Mouse (Mus musculus): Measurements from ENCODE around the gene Adprhl1. TPM values are rescaled to one million over a fixed set of nuclear protein-coding genes. Genes with fewer than 3 reads are reported as not detected.

Adprhl1 gene
- 1 to 10 TPM in 1 of 26 experiments, under 1 TPM in 10, not detected in 15; 0.12 to 1.0 (median 0.63) TPM for total RNA-seq (2018; cell fraction: chromatin; rRNA removed)
- total RNA-seq (2018; cell fraction: cytosol; rRNA removed) = under 1 TPM in 15 of 26 experiments, not detected in 11; under 0.01 to 0.10 (median 0.06) TPM
- under 1 TPM in 11 of 26 experiments, not detected in 15; 0.11 to 0.76 (median 0.30) TPM for total RNA-seq (2018; cell fraction: nucleus; rRNA removed)
- 0.04 TPM in 1 of 3 replicates, not detected in the others for polyA plus RNA-seq (2018)

DNA sequence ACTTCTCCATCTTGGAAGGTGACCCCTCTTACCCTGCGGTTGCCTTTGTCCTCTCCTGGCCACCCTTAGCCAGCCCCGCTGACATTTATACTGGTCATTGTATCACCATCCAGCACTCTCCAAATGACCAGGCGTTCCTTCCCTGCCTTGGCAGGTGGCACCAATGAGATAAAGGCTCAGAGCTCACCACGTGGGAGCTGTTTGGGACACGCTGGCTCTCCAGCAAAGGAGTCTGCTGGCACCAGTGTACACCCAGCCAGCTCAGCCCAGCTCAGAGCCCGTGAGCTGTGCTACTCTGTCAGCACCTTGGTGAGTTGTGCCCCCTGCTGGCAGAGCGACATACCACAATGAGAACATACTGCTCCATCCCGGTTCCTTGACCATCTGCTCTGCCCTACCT, at the start of gene Adprhl1:
TSS of gene Adprhl1 (minus strand) at position 144 of the 400 bp plus-strand sequence.
- Histone ChIP-seq H3K27ac (no peak within 1 kb of the TSS), H3K36me3 (ENCODE audit: inconsistent target) (peaks cover 28% of the 10 kb centered on the region; the same call in 1 of the 2 replicates), H3K4me3 (ENCODE audit: inconsistent target) (no peak within 1 kb of the TSS), H3K79me2 (ENCODE audit: inconsistent target) (no peaks in the 10 kb centered on the region)
- WGBS (ENCODE audit: missing documents) = 37% methylated on average over 8 of the region's 8 CpGs

DNA sequence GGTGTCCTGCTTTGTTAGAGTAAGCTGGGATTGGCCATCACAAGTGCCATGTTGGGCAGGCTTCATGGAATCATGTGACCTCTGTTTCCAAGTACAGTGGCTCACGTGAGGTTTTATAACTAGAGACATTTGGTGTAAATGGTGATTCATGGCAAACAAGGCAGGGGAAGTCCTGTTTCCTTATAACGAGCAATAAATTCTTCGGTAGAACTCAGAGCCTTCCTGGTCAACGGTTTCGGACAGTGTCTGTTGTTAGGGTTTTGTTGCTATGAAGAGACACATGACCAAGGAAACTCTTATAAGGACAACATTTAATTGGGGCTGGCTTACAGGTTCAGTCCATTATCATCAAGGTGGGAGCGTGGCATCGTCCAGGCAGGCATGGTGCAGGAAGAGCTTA, 47.1 kb upstream of the Adprhl1 start:
- Histone ChIP-seq H3K27ac (no peak overlapping the region), H3K4me3 (ENCODE audit: inconsistent target) (no peak overlapping the region), H3K79me2 (ENCODE audit: inconsistent target) (no peaks in the 10 kb centered on the region), H3K36me3 (ENCODE audit: inconsistent target) (peaks cover 32% of the 10 kb centered on the region)
- WGBS (ENCODE audit: missing documents) = 90% methylated on average over 7 of the region's 7 CpGs

DNA sequence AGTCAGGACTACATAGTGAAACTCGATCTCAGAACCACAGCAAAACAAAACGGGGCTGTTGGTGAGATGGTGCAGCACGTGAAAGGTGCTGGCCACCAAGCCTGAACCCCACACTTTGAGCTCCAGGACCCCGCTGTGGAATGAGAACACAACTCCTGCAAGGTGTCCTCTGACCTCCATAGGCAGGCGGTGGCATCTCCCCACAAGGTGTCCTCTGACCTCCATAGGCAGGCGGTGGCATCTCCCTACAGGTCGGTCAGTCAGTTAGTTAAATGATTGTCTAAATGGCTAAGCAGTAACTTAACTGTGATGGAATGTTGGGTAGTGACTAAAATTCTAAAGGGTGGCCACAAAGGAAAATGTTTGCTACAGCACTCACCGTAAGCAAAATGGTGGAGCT, 45.6 kb upstream of the Adprhl1 start:
- H3K79me2 ChIP-seq (ENCODE audit: inconsistent target) = no peaks in the 10 kb centered on the region
- peaks cover 40% of the 10 kb centered on the region for H3K36me3 ChIP-seq (ENCODE audit: inconsistent target)
- 98% methylated on average over 8 of the region's 8 CpGs for WGBS (ENCODE audit: missing documents)
- H3K27ac ChIP-seq = no peak overlapping the region
- no peak overlapping the region for H3K4me3 ChIP-seq (ENCODE audit: inconsistent target)

DNA sequence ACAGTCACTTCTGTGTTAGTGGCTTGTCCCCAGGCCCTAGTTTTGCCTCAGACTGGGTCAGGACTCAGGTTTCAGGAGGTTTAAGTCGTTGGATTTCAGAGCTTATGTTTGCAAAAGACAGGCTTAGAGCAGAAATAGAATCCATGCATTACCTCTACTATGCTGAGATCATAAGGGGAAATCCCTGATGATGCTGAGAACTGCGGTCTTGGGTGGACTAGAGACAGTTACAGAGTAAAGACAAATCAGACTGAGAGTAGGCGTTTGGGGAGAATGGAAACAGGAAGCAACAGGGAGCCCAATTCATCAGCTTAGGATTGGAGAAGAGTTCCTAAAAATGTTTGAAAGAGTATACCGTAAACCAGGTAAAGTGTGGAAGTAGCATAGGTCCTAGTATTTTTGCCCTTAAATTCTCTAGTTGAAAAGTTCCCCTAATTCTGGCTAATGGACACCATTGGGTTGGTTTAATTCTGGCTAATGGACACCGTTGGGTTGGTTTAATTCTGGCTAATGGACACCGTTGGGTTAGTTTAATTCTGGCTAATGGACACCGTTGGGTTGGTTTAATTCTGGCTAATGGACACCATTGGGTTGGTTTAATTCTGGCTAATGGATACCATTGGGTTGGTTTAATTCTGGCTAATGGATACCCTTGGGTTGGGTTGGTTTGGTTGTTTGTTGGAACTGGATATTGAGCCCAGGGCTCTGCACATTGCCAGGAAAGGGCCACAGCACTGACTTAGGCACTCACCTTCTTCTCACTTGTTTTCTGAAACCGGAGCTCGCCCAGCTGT, 39.9 kb upstream of the Adprhl1 start:
- Histone ChIP-seq H3K79me2 (ENCODE audit: inconsistent target) (no peaks in the 10 kb centered on the region), H3K4me3 (ENCODE audit: inconsistent target) (no peak overlapping the region), H3K27ac (no peak overlapping the region), H3K36me3 (ENCODE audit: inconsistent target) (peaks cover 26% of the 10 kb centered on the region)
- 96% methylated on average over 9 of the region's 9 CpGs for WGBS (ENCODE audit: missing documents)

DNA sequence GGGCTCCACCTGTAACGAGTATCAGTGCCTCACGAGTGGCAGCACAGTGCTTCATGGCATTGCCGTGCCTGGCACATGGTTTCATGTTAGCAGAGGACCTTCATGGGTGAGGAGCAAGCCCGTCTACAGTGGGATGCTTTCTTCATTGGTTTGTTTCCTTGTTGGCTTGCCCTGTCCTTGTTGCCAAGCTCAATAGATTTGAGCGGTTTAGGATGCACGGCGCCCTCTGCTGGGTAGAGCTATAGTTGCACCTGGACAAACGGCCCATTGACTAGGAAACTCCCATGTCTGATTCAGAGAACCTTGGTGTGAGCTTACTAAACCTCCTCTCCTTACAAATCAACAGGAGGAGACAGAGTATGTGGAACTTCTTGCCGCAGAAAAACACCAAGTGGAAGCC, 38.4 kb upstream of the Adprhl1 start:
- H3K4me3 ChIP-seq (ENCODE audit: inconsistent target) = no peak overlapping the region
- H3K36me3 ChIP-seq (ENCODE audit: inconsistent target) = peaks cover 25% of the 10 kb centered on the region

DNA sequence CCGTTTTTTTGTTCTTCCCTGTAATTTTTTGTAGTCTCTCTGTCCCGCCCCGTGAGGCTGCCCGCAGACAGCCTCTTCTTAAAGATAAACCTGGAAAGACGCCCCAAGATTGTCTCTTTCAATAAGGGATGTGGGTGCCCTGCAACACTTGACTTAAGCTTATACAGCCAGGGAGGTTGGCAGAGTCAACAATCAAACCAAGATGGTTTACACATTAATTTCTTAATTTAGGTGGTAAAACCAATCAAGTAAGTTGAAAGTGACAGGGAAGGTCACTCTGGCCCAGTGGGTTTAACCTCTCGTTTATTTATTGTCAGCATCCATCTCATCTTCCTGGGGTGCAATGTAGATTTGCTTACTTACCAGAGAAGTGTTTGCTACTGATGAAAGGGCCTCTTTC, 34.7 kb upstream of the Adprhl1 start:
- Histone ChIP-seq H3K27ac (peak overlapping the region; percentile 76), H3K79me2 (ENCODE audit: inconsistent target) (peaks cover 32% of the 10 kb centered on the region), H3K36me3 (ENCODE audit: inconsistent target) (no peaks in the 10 kb centered on the region; the same call in 1 of the 2 replicates), H3K4me3 (ENCODE audit: inconsistent target) (peak overlapping the region; percentile 95)
- WGBS (ENCODE audit: missing documents) = 12% methylated on average over 6 of the region's 6 CpGs

More for the DNA sequence above, 38.4 kb upstream of the Adprhl1 start:
- WGBS (ENCODE audit: missing documents) = 34% methylated on average over 9 of the region's 9 CpGs
- Histone ChIP-seq H3K27ac (no peak overlapping the region), H3K79me2 (ENCODE audit: inconsistent target) (no peaks in the 10 kb centered on the region; the same call in 1 of the 2 replicates)

DNA sequence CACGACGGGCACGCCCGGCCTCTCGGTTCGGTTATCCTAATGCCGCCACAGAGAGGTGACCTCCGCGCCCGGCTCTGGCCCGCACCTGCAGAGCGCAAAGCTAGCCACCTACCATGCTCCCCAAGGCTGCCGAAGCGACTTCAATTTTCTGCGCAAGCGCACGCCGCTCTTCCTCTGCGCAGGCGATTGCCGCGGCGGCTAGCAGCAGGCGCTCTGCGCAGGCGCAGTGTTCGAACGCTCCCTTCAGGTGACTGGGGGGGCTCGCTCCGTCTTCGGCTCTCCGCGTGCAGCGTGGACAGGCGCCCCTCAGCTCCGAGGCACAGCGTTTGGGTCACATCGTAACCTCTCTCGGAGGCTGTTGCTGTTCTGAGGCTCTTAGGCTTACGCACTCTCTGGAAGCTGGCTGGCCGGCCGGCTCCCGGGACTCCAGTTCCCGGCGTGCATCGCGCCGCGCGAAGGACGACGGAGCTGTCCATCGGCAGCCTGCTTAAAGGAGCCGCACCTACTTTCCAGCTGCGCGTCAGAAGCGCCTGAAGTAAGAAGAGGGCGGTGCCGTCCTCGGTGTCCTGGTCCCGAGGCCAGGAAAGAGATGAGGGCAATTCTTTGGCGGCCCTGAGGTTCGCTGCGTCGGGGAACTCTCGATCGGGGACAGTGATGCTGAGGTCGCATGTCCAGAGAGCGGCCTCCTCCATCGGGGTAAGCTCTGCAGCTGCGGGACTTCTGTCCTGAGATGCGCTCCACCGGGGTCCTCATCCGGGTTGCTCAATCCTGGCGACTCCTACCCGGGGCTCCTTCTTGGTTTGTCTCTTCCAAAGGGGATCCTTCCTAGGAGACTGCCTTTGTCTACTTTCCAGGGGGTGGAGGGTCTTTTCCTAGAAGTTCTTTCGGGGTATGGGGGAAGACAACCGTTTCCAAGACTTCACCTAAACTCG, 34.0 kb upstream of the Adprhl1 start, which contains the start of the genes Dcun1d2 and Tmco3:
TSS of gene Dcun1d2 (minus strand) at position 440 of the 932 bp plus-strand sequence.
TSS of gene Tmco3 (plus strand) at position 499 of the 932 bp plus-strand sequence.
- Histone ChIP-seq H3K36me3 (ENCODE audit: inconsistent target) (no peaks in the 10 kb centered on the region; the same call in 1 of the 2 replicates), H3K4me3 (ENCODE audit: inconsistent target) (peak within 1 kb of the TSS; percentile 95), H3K79me2 (ENCODE audit: inconsistent target) (peaks cover 39% of the 10 kb centered on the region), H3K27ac (peak within 1 kb of the TSS; percentile 76)
- under 1% methylated on average over 77 of the region's 79 CpGs for WGBS (ENCODE audit: missing documents)

DNA sequence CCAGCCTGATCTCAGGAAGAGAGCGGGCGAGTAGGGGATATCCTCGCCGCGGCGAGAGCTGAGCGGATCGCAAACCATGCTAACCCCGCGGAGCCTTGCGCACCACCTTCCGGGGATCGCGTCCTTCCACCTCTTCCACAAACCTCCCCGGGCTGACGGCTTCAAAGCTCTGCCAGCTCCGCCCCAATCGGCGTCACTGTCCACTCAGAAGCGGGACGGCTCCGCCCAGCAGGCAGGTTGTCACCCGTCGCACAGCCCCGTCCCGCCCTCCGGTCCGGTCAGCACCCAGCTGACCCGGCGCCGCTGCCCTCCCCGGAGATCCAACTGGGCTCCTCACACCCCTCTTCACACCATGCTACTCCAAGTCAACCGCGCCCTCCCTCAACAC, 33.3 kb upstream of the Adprhl1 start:
- WGBS (ENCODE audit: missing documents) = under 1% methylated on average over 34 of the region's 34 CpGs
- H3K27ac ChIP-seq = peak overlapping the region; percentile 76
- peak overlapping the region; percentile 95 for H3K4me3 ChIP-seq (ENCODE audit: inconsistent target)
- peaks cover 45% of the 10 kb centered on the region for H3K79me2 ChIP-seq (ENCODE audit: inconsistent target)
- no peaks in the 10 kb centered on the region; the same call in 1 of the 2 replicates for H3K36me3 ChIP-seq (ENCODE audit: inconsistent target)

DNA sequence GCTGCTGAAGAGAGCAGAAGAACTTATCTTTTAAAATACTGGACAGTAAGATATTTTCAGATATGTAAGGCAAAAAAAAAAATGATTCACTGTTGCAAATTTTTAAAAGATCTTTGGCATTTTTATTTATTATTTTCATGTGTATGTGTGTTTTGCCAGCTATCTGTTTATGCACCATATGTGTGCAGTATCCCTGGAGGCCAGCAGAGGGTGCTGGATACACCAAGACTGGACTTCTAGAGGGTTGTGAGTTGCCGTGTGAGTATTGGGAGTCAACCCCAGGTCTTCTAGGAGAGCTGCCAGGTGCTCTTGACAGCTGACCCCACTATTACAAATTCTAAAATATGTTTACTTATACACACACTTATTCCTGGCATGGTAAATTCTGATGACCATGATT, 29.2 kb upstream of the Adprhl1 start:
- peaks cover 56% of the 10 kb centered on the region for H3K79me2 ChIP-seq (ENCODE audit: inconsistent target)
- H3K27ac ChIP-seq = no peak overlapping the region
- H3K4me3 ChIP-seq (ENCODE audit: inconsistent target) = no peak overlapping the region
- no peaks in the 10 kb centered on the region; the same call in 1 of the 2 replicates for H3K36me3 ChIP-seq (ENCODE audit: inconsistent target)
- 100% methylated on average over 1 of the region's 1 CpGs for WGBS (ENCODE audit: missing documents)

DNA sequence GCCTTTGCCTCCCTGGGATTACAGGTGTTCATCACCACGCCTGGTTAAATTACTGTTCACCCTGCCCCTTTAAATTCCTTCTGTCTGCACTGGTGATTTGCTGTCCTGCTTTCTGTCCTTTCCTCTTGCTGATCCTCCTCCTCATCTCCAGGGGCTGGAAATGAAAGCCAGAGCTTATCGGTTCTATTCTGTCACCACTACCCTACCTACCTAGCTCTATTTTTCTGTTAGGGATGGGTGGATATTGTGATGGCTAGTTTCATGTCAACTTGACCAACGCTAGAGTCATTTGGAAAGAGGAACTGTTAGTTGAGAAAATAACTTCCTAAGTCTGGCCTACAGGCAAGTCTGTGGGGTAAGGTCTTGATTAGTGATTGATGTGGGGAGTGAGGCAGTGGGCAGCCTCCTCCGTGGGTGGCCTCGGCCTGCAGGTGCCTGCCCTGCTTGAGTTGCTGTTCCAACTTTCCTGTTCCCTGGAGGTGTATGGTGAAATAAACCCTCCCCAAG, 23.0 kb upstream of the Adprhl1 start:
- no peak overlapping the region for H3K27ac ChIP-seq
- WGBS (ENCODE audit: missing documents) = 35% methylated on average over 5 of the region's 5 CpGs
- H3K79me2 ChIP-seq (ENCODE audit: inconsistent target) = peaks cover 8% of the 10 kb centered on the region; the same call in 1 of the 2 replicates
- no peak overlapping the region for H3K4me3 ChIP-seq (ENCODE audit: inconsistent target)
- H3K36me3 ChIP-seq (ENCODE audit: inconsistent target) = no peaks in the 10 kb centered on the region; the same call in 1 of the 2 replicates

DNA sequence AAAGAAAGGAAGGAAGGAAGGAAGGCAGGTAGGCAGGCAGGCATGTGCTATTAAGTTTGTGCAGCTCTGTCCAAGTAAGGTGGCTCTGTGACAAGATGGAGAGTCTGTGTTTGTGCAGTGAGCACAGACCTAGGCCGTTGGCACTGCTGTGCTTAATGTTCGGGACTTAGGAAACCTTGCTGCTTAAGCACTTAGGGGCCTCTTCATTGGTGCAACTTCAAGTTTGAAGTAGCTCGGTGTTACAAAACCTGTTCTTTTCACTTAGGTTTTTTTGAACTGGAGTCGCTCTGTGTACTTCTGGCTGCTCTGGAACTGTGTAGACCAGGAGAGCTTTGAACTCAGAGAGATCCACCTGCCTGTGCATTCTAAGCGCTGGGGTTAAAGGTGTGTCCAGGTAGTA, 18.9 kb upstream of the Adprhl1 start:
- 92% methylated on average over 4 of the region's 5 CpGs for WGBS (ENCODE audit: missing documents)
- Histone ChIP-seq H3K27ac (no peak overlapping the region), H3K4me3 (ENCODE audit: inconsistent target) (no peak overlapping the region), H3K79me2 (ENCODE audit: inconsistent target) (no peaks in the 10 kb centered on the region), H3K36me3 (ENCODE audit: inconsistent target) (peaks cover 28% of the 10 kb centered on the region)

DNA sequence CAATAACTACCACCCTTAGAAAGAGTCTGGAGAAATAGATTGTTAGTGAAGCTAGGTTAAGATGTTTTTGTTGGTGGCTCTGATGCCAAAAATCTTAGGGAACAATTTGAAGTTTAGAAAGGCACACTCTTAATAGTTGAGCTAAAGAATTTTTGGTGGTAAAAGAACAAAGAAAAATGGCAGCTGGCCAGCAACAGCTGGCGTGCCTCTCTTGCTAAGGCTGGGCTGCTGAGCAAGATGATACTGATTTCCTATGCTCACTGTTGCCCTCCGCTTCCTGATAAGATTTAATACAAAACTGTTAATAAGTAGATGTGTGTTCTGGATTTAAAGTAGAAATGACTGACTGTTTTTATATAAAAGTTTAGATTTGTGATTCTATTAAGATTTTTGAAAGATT, 13.6 kb upstream of the Adprhl1 start:
- Histone ChIP-seq H3K27ac (no peak overlapping the region), H3K4me3 (ENCODE audit: inconsistent target) (no peak overlapping the region), H3K36me3 (ENCODE audit: inconsistent target) (peaks cover 38% of the 10 kb centered on the region), H3K79me2 (ENCODE audit: inconsistent target) (no peaks in the 10 kb centered on the region)
- 94% methylated on average over 2 of the region's 2 CpGs for WGBS (ENCODE audit: missing documents)

DNA sequence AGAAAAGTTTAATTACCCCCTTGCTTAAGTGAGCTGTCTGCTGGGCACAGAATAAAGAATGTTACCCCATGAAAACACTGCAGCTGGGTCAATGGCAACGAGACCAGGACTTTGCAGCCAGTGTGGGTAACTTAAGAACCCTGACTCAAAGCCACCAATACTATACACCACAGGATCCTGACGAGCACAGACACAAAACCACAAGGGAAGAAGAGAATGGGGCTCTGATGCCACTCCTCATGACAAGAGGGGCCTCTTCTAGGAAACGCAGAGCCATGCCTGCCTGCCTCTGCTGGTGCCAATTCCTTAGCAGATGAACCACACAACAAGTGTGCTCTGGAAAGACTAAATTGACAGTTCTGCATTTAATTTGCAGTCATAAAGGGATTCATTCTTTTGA, 9.4 kb upstream of the Adprhl1 start:
- Histone ChIP-seq H3K79me2 (ENCODE audit: inconsistent target) (no peaks in the 10 kb centered on the region), H3K36me3 (ENCODE audit: inconsistent target) (peaks cover 16% of the 10 kb centered on the region; the same call in 1 of the 2 replicates), H3K27ac (no peak overlapping the region), H3K4me3 (ENCODE audit: inconsistent target) (no peak overlapping the region)
- WGBS (ENCODE audit: missing documents) = 38% methylated on average over 3 of the region's 3 CpGs

DNA sequence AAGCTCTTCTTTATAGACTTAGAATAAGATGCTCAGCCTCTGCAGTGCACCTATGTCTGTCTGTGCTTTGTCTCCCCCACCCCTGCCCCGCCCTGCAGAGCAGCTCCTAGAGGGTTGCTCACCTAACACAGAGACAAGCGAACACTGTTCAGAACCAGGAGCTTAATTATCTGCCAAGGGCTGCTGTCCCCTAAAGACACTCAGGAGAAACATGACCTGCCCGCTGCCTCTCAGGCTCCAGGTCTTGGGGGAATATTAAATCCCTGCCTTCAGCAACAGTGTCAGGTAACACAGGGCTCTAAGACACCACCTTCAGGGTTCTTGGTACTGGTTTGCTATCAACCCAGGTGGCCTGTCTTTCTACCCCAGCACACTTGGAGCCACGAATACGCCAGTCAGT, 549 bp downstream of the Adprhl1 start:
- Histone ChIP-seq H3K27ac (no peak overlapping the region), H3K4me3 (ENCODE audit: inconsistent target) (no peak overlapping the region), H3K36me3 (ENCODE audit: inconsistent target) (peaks cover 24% of the 10 kb centered on the region; the same call in 1 of the 2 replicates), H3K79me2 (ENCODE audit: inconsistent target) (no peaks in the 10 kb centered on the region)
- 96% methylated on average over 5 of the region's 5 CpGs for WGBS (ENCODE audit: missing documents)
